8 mouse cellular contexts compared by ENCODE assay signal in genomic region chr2:32637778-32638281, GRCm38 (mm10). TPM values are rescaled to one million over a fixed set of nuclear protein-coding genes. Genes with fewer than 3 reads are reported as not detected.
DNase-seq lines count a peak whose midpoint lies in the region; ATAC-seq lines count a peak whose summit lies in the region.

No protein-coding gene starts in this region.

- peaks cover 16% of the 10 kb centered on the region for H3K4me1 ChIP-seq in limb, embryonic 13.5 days

- peak; percentile 94 to 98 for ATAC-seq in hematopoietic stem cell, adult 5-6 weeks (replicated peaks in 1 of 2; ENCODE audit: insufficient read depth in 1 of 2, low FRiP score in 2 of 2, low TSS enrichment in 1 of 2, low read depth in 1 of 2, poor library complexity in 2 of 2, severe bottlenecking in 2 of 2)
- ATAC-seq in limb, embryonic 13.5 days (ENCODE audit: low FRiP score, low read depth) = no peak

- no peaks in the 10 kb centered on the region for H3K9me3 ChIP-seq in limb, embryonic 13.5 days

- no peaks in the 10 kb centered on the region for H3K27me3 ChIP-seq in limb, embryonic 13.5 days

- H3K36me3 ChIP-seq in limb, embryonic 13.5 days = no peaks in the 10 kb centered on the region

- no peak overlapping the region for H3K4me3 ChIP-seq in limb, embryonic 13.5 days

- 21% methylated on average over 11 of the region's 11 CpGs for WGBS in limb, embryonic 13.5 days

- H3K4me2 ChIP-seq in limb, embryonic 13.5 days (replicated peaks) = peak overlapping the region; percentile 21; the same call in 1 of the 2 replicates

- H3K9ac ChIP-seq in limb, embryonic 13.5 days = peak overlapping the region; percentile 48

- H3K27ac ChIP-seq in limb, embryonic 13.5 days = peak overlapping the region; percentile 74

- DNase-seq in adrenal gland, adult (ENCODE audit: inconsistent age in 2 of 2, low spot score in 1 of 2) = peak; percentile 78 to 84
- no peak for DNase-seq in adrenal gland, postnatal 4 days (ENCODE audit: low spot score in 2 of 2)
- peak; percentile 64 for DNase-seq in c-Kit-positive CD71-negative TER-119-negative erythroid progenitor cells, embryonic 14.5 days (ENCODE audit: low read depth)
- peak; percentile 61 to 70 for DNase-seq in natural killer cell, adult 2 months (ENCODE audit: low spot score in 2 of 2)
- no peak for DNase-seq in layer of hippocampus, postnatal 36 days
- DNase-seq in c-Kit-positive CD71-positive TER-119-positive erythroid progenitor cells, embryonic 14.5 days (ENCODE audit: low spot score) = no peak

RNA-seq across cellular contexts. Expression of gene Eng, which starts 8.6 kb away (rescaled TPM):
- 100 to 1,000 TPM in 1 of 2 experiments, 10 to 100 TPM in 1; 97.4 to 103 TPM for total RNA-seq in adrenal gland, postnatal 4 days (2021)
- 20.9 and 23.6 TPM in 2 replicates for total RNA-seq in hematopoietic stem cell, adult 5-6 weeks (2017)
- polyA plus RNA-seq in limb, embryonic 13.5 days (2015; fragmentation: Nextera tagmentation; extraction: Ambion mirVana) = 43.5 and 45.6 TPM in 2 replicates
- total RNA-seq in layer of hippocampus, postnatal 36 days (2021) = 10 to 100 TPM; 18.9 to 19.2 TPM

RNA-seq across cellular contexts. Expression of gene Ak1, which starts 16.3 kb away (rescaled TPM):
- total RNA-seq in adrenal gland, postnatal 4 days (2021) = 10 to 100 TPM; 53.4 to 68.7 TPM
- 13.1 and 15.8 TPM in 2 replicates for total RNA-seq in hematopoietic stem cell, adult 5-6 weeks (2017)
- 42.0 and 49.8 TPM in 2 replicates for polyA plus RNA-seq in limb, embryonic 13.5 days (2015; fragmentation: Nextera tagmentation; extraction: Ambion mirVana)
- 100 to 1,000 TPM; 114 to 119 TPM for total RNA-seq in layer of hippocampus, postnatal 36 days (2021)

RNA-seq across cellular contexts. Expression of gene St6galnac6, which starts 38.3 kb away (rescaled TPM):
- 10 to 100 TPM; 53.0 to 58.0 TPM for total RNA-seq in adrenal gland, postnatal 4 days (2021)
- total RNA-seq in hematopoietic stem cell, adult 5-6 weeks (2017) = 13.3 TPM in 2 replicates
- 29.5 and 29.7 TPM in 2 replicates for polyA plus RNA-seq in limb, embryonic 13.5 days (2015; fragmentation: Nextera tagmentation; extraction: Ambion mirVana)
- 100 to 1,000 TPM; 114 to 117 TPM for total RNA-seq in layer of hippocampus, postnatal 36 days (2021)

RNA-seq across cellular contexts. Expression of gene St6galnac4, which starts 50.9 kb away (rescaled TPM):
- 10 to 100 TPM; 16.4 to 19.4 TPM for total RNA-seq in adrenal gland, postnatal 4 days (2021)
- total RNA-seq in hematopoietic stem cell, adult 5-6 weeks (2017) = 17.5 and 26.0 TPM in 2 replicates
- 37.2 and 39.5 TPM in 2 replicates for polyA plus RNA-seq in limb, embryonic 13.5 days (2015; fragmentation: Nextera tagmentation; extraction: Ambion mirVana)
- 10 to 100 TPM; 35.6 to 41.2 TPM for total RNA-seq in layer of hippocampus, postnatal 36 days (2021)

Comparison
In these comparisons a context has a peak if more than half of its experiments do, and no peak if none do; other contexts are left out.
1. DNase-seq: peak in adrenal gland, adult (2 of 2), c-Kit-positive CD71-negative TER-119-negative erythroid progenitor cells, embryonic 14.5 days (single experiment) and natural killer cell, adult 2 months (2 of 2); none in adrenal gland, postnatal 4 days (0 of 2), layer of hippocampus, postnatal 36 days (0 of 2) and c-Kit-positive CD71-positive TER-119-positive erythroid progenitor cells, embryonic 14.5 days (single experiment).